Mouse (Mus musculus) cerebellum, postnatal 14 days (tissue): ENCODE data around the gene Scarf1.

Experiments used
- DNase-seq, 2 experiments: peaks; one replicate each; pipeline ENCODE4 v3.0.0; 2021; ENCODE audit warnings: mixed read lengths in 2 of 2

The Scarf1 gene

GRCm38 (mm10) chr11:75566276-75567196 is 53.2 kb downstream of the Scarf1 start:
- peak; percentile 62 to 66 for DNase-seq

- DNase-seq = peak; percentile 57 to 75
Measured at GRCm38 (mm10) chr11:75567346-75568114, 54.2 kb downstream of the Scarf1 start.

GRCm38 (mm10) chr11:75568115-75568511 is 54.8 kb downstream of the Scarf1 start:
- DNase-seq = peak; percentile 21 to 43

GRCm38 (mm10) chr11:75568962-75569361 is 55.6 kb downstream of the Scarf1 start:
- peak; percentile 41 to 43 for DNase-seq

GRCm38 (mm10) chr11:75570375-75571125 is 57.2 kb downstream of the Scarf1 start:
- DNase-seq = peak; percentile 85 to 93

- peak; percentile 42 to 63 for DNase-seq
Measured at GRCm38 (mm10) chr11:75571126-75571990, 58.0 kb downstream of the Scarf1 start.

GRCm38 (mm10) chr11:75572301-75572791 is 59.0 kb downstream of the Scarf1 start:
- DNase-seq = peak; percentile 38

- peak; percentile 96 to 97 for DNase-seq
Measured at GRCm38 (mm10) chr11:75572854-75573650, 59.7 kb downstream of the Scarf1 start.

GRCm38 (mm10) chr11:75574378-75575123 is 61.2 kb downstream of the Scarf1 start:
- DNase-seq = peak; percentile 57 to 70

GRCm38 (mm10) chr11:75575560-75576123 is 62.3 kb downstream of the Scarf1 start:
- DNase-seq = no peak
